Mouse (Mus musculus) bone marrow macrophage, adult 2 months (primary cell): ENCODE results near the gene Gm20388. TPM values are rescaled to one million over a fixed set of nuclear protein-coding genes. Genes with fewer than 3 reads are reported as not detected.

Experiments used
- H3K27ac ChIP-seq: 2 replicates; pipeline ENCODE4 v1.5.1; 2012; ENCODE audit warnings: low read depth, low read length; ENCODE audit not compliant: insufficient read depth
- H3K4me1 ChIP-seq: 2 replicates; pipeline ENCODE4 v1.6.1; 2012; ENCODE audit warnings: low read length; ENCODE audit not compliant: control insufficient read depth, insufficient read depth
- H3K4me3 ChIP-seq: 2 replicates; pipeline ENCODE4 v1.5.1; 2012; ENCODE audit warnings: mild to moderate bottlenecking, low read length, moderate library complexity; ENCODE audit not compliant: insufficient read depth
- CTCF ChIP-seq: IDR thresholded peaks from 2 replicates; pipeline ENCODE4 v1.5.1; 2012; ENCODE audit warnings: low read depth, mild to moderate bottlenecking, low read length, moderate library complexity
- POLR2A ChIP-seq: IDR thresholded peaks from 2 replicates; pipeline ENCODE4 v1.6.1; 2012; ENCODE audit warnings: mild to moderate bottlenecking, low read depth, low read length, borderline replicate concordance
- polyA plus RNA-seq: library from polyadenylated mRNA; stranded (reverse); fragments of >200 nt; gene quantifications from 2 replicates; pipeline ENCODE4 v1.2.4, GENCODE M21; 2012; ENCODE audit not compliant: missing spikeins, insufficient read depth, insufficient read length

Gene Gm20388
- polyA plus RNA-seq, 1 experiment = 32.7 TPM

GRCm38 (mm10) chr8:121181285-121181884 lies 1270.7 kb downstream of the Gm20388 start:
- H3K4me3 ChIP-seq = no peak overlapping the region
- no peak overlapping the region for H3K27ac ChIP-seq
- TF ChIP-seq POLR2A (no peak), CTCF (no peak)
- peaks cover 3% of the 10 kb centered on the region; the same call in 1 of the 2 replicates for H3K4me1 ChIP-seq

- Histone ChIP-seq H3K4me3 (no peak overlapping the region), H3K4me1 (peaks cover 10% of the 10 kb centered on the region), H3K27ac (no peak overlapping the region)
- TF ChIP-seq CTCF = no peak
- TF ChIP-seq POLR2A = no peak
Measured at GRCm38 (mm10) chr8:121187491-121188364, 1277.1 kb downstream of the Gm20388 start.

GRCm38 (mm10) chr8:121188994-121189393 lies 1278.4 kb downstream of the Gm20388 start:
- H3K4me1 ChIP-seq = peaks cover 10% of the 10 kb centered on the region
- H3K4me3 ChIP-seq = no peak overlapping the region
- H3K27ac ChIP-seq = no peak overlapping the region
- TF ChIP-seq POLR2A = no peak
- no peak for TF ChIP-seq CTCF

- peaks cover 6% of the 10 kb centered on the region for H3K4me1 ChIP-seq
Measured at GRCm38 (mm10) chr8:121192451-121192850, 1281.8 kb downstream of the Gm20388 start.

GRCm38 (mm10) chr8:121195970-121196369 lies 1285.3 kb downstream of the Gm20388 start:
- no peak for TF ChIP-seq CTCF
- no peak for TF ChIP-seq POLR2A
- Histone ChIP-seq H3K4me1 (no peaks in the 10 kb centered on the region), H3K4me3 (no peak overlapping the region), H3K27ac (no peak overlapping the region)

More at GRCm38 (mm10) chr8:121192451-121192850, 1281.8 kb downstream of the Gm20388 start:
- Histone ChIP-seq H3K27ac (no peak overlapping the region), H3K4me3 (no peak overlapping the region)
- no peak for TF ChIP-seq POLR2A
- no peak for TF ChIP-seq CTCF

- Histone ChIP-seq H3K4me3 (no peak overlapping the region), H3K27ac (no peak overlapping the region), H3K4me1 (no peaks in the 10 kb centered on the region)
- TF ChIP-seq POLR2A (no peak), CTCF (no peak)
Measured at GRCm38 (mm10) chr8:121196726-121197668, 1286.4 kb downstream of the Gm20388 start.

GRCm38 (mm10) chr8:121200069-121200468 lies 1289.4 kb downstream of the Gm20388 start:
- Histone ChIP-seq H3K4me3 (no peak overlapping the region), H3K27ac (no peak overlapping the region), H3K4me1 (no peaks in the 10 kb centered on the region)
- TF ChIP-seq POLR2A (no peak), CTCF (no peak)

GRCm38 (mm10) chr8:121200979-121201378 lies 1290.3 kb downstream of the Gm20388 start:
- no peaks in the 10 kb centered on the region for H3K4me1 ChIP-seq

GRCm38 (mm10) chr8:121201651-121202050 lies 1291.0 kb downstream of the Gm20388 start:
- H3K4me1 ChIP-seq = no peaks in the 10 kb centered on the region
- TF ChIP-seq CTCF (no peak), POLR2A (no peak)

More at GRCm38 (mm10) chr8:121200979-121201378, 1290.3 kb downstream of the Gm20388 start:
- TF ChIP-seq CTCF = no peak
- no peak for TF ChIP-seq POLR2A
- Histone ChIP-seq H3K4me3 (no peak overlapping the region), H3K27ac (no peak overlapping the region)

More at GRCm38 (mm10) chr8:121201651-121202050, 1291.0 kb downstream of the Gm20388 start:
- H3K4me3 ChIP-seq = no peak overlapping the region
- no peak overlapping the region for H3K27ac ChIP-seq
